Mouse (Mus musculus): ENCODE measurements around the gene Zfp593.
A peak's percentile ranks its signal among the peaks of the same experiment; 100 is the strongest.

Gene Zfp593

GRCm38 (mm10) chr4:134257198-134258009 lies 12.0 kb upstream of the Zfp593 start:
- DNase-seq (ENCODE audit: low spot score in 2 of 2): no peak

GRCm38 (mm10) chr4:134256407-134257197 lies 11.2 kb upstream of the Zfp593 start:
- no peak for DNase-seq (ENCODE audit: low spot score in 2 of 2)

- no peak for DNase-seq (ENCODE audit: low spot score in 2 of 2)
These were observed 10.5 kb upstream of the Zfp593 start for GRCm38 (mm10) chr4:134255854-134256253.

GRCm38 (mm10) chr4:134254835-134255234 lies 9.4 kb upstream of the Zfp593 start:
- no peak for DNase-seq (ENCODE audit: low spot score in 2 of 2)

GRCm38 (mm10) chr4:134253722-134254324 lies 8.4 kb upstream of the Zfp593 start, which contains the start of gene Grrp1:
TSS of gene Grrp1 (minus strand) at chr4:134254106.
- DNase-seq (ENCODE audit: low spot score in 2 of 2): no peak

GRCm38 (mm10) chr4:134252911-134253721 lies 7.7 kb upstream of the Zfp593 start:
- no peak for DNase-seq (ENCODE audit: low spot score in 2 of 2)

- DNase-seq (ENCODE audit: low spot score in 2 of 2): no peak
These were observed 6.9 kb upstream of the Zfp593 start for GRCm38 (mm10) chr4:134252131-134252910.

GRCm38 (mm10) chr4:134251241-134252130 lies 6.1 kb upstream of the Zfp593 start:
- DNase-seq (ENCODE audit: low spot score in 2 of 2): peak in 1 of 2 experiments; percentile 39

GRCm38 (mm10) chr4:134250930-134251240 lies 5.5 kb upstream of the Zfp593 start:
- DNase-seq (ENCODE audit: low spot score in 2 of 2): no peak

- no peak for DNase-seq (ENCODE audit: low spot score in 2 of 2)
These were observed 4.9 kb upstream of the Zfp593 start for GRCm38 (mm10) chr4:134250116-134250929.

- peak in 1 of 2 experiments; percentile 44 for DNase-seq (ENCODE audit: low spot score in 2 of 2)
These were observed 4.3 kb upstream of the Zfp593 start for GRCm38 (mm10) chr4:134249651-134250050.

- no peak for DNase-seq (ENCODE audit: low spot score in 2 of 2)
These were observed 1.4 kb upstream of the Zfp593 start, which contains the start of gene Gm30191 for GRCm38 (mm10) chr4:134246719-134247258. TSS of gene Gm30191 (plus strand) at chr4:134246935.

- DNase-seq (ENCODE audit: low spot score in 2 of 2): no peak
These were observed 864 bp upstream of the Zfp593 start for GRCm38 (mm10) chr4:134246256-134246655.

- DNase-seq (ENCODE audit: low spot score in 2 of 2): no peak
These were observed 1.7 kb downstream of the Zfp593 start, which contains the start of gene E130218I03Rik for GRCm38 (mm10) chr4:134243516-134244250. TSS of gene E130218I03Rik (plus strand) at chr4:134243662.

GRCm38 (mm10) chr4:134238686-134239085 lies 6.7 kb downstream of the Zfp593 start:
- no peak for DNase-seq (ENCODE audit: low spot score in 2 of 2)

- no peak for DNase-seq (ENCODE audit: low spot score in 2 of 2)
These were observed 7.1 kb downstream of the Zfp593 start, which contains the start of gene Cnksr1 for GRCm38 (mm10) chr4:134238279-134238651. TSS of gene Cnksr1 (minus strand) at chr4:134238399.

- no peak for DNase-seq (ENCODE audit: low spot score in 2 of 2)
These were observed 7.7 kb downstream of the Zfp593 start for GRCm38 (mm10) chr4:134237582-134238278.
